Mouse (Mus musculus) forelimb bud, embryonic 11.5 days (tissue): ENCODE results near the gene Gm10337.

Experiments used
- DNase-seq: peaks from one replicate; pipeline ENCODE4 v3.0.0-alpha.2; 2012; ENCODE audit warnings: low read depth, low spot score

Gene Gm10337

GRCm38 (mm10) chr15:102552599-102552998, 49.1 kb downstream of the Gm10337 start:
- DNase-seq, result no peak
